Mouse (Mus musculus) stomach, embryonic 15.5 days (tissue): ENCODE data around the gene Gas7. TPM values are rescaled to one million over a fixed set of nuclear protein-coding genes. Genes with fewer than 3 reads are reported as not detected.

Experiments
- ATAC-seq: fragments of 200-750 bp; cut with Nextera tagmentation; 2 replicates; pipeline ENCODE4 v1.8.0; 2017; ENCODE audit warnings: low read depth, moderate number of reproducible peaks, moderate TSS enrichment; ENCODE audit not compliant: insufficient read depth, low FRiP score
- H3K27ac ChIP-seq: fragments of 300-500 bp; sonication (generic); 2 replicates; pipeline ENCODE4 v1.5.1; 2015; ENCODE audit warnings: mild to moderate bottlenecking, inconsistent platforms
- H3K27me3 ChIP-seq: fragments of 300-500 bp; sonication (generic); replicated peaks from 2 replicates; pipeline ENCODE4 v1.6.1; 2015; ENCODE audit warnings: inconsistent platforms
- H3K36me3 ChIP-seq: fragments of 300-500 bp; sonication (generic); 2 replicates; pipeline ENCODE4 v1.6.1; 2015; ENCODE audit warnings: inconsistent platforms
- H3K4me1 ChIP-seq: fragments of 300-500 bp; sonication (generic); 2 replicates; pipeline ENCODE4 v1.6.1; 2015; ENCODE audit warnings: inconsistent platforms
- H3K4me2 ChIP-seq: fragments of 300-500 bp; sonication (generic); 2 replicates; pipeline ENCODE4 v1.6.1; 2015; ENCODE audit warnings: mild to moderate bottlenecking, inconsistent platforms
- H3K4me3 ChIP-seq: fragments of 300-500 bp; sonication (generic); replicated peaks from 2 replicates; pipeline ENCODE4 v1.5.1; 2015; ENCODE audit warnings: inconsistent platforms
- H3K9ac ChIP-seq: fragments of 300-500 bp; sonication (generic); 2 replicates; pipeline ENCODE4 v1.6.1; 2015; ENCODE audit warnings: inconsistent platforms
- H3K9me3 ChIP-seq: fragments of 300-500 bp; sonication (generic); 2 replicates; pipeline ENCODE4 v1.6.1; 2016; ENCODE audit warnings: inconsistent platforms
- WGBS: fragments of 180-500 bp; shearing (Covaris S2); methylation state at CpG from one replicate; pipeline ENCODE4 v1.1.7; 2015; 5-methylcytosine and 5-hydroxymethylcytosine counted together
- polyA plus RNA-seq: library from polyadenylated mRNA; unstranded; fragments of >200 nt; fragmentation: Nextera tagmentation; extraction: Ambion mirVana; gene quantifications from 2 replicates; pipeline ENCODE4 v1.2.1, GENCODE M21; 2015

Gas7 gene
- polyA plus RNA-seq, 1 experiment from 2014 or later, result 15.5 TPM

- H3K9me3 ChIP-seq, result no peaks in the 10 kb centered on the region
- 90% methylated on average over 2 of the region's 2 CpGs for WGBS
- no peak overlapping the region for H3K4me2 ChIP-seq
- no peak overlapping the region for H3K4me3 ChIP-seq
- no peaks in the 10 kb centered on the region for H3K27me3 ChIP-seq
- H3K36me3 ChIP-seq, result no peaks in the 10 kb centered on the region
- H3K9ac ChIP-seq, result no peak overlapping the region
- H3K27ac ChIP-seq, result no peak overlapping the region
- no peak for ATAC-seq
- H3K4me1 ChIP-seq, result peaks cover 33% of the 10 kb centered on the region
These were observed 67.4 kb downstream of the Gas7 start for GRCm38 (mm10) chr11:67522671-67523070.

- no peaks in the 10 kb centered on the region for H3K27me3 ChIP-seq
- no peak overlapping the region for H3K4me3 ChIP-seq
- H3K9ac ChIP-seq, result no peak overlapping the region
- H3K4me2 ChIP-seq, result no peak overlapping the region
- peak overlapping the region; percentile 75 for H3K27ac ChIP-seq
- WGBS, result 10% methylated on average over 3 of the region's 3 CpGs
- H3K36me3 ChIP-seq, result no peaks in the 10 kb centered on the region
- peaks cover 33% of the 10 kb centered on the region for H3K4me1 ChIP-seq
- no peaks in the 10 kb centered on the region for H3K9me3 ChIP-seq
- ATAC-seq, result peak; percentile 39; the same call in 1 of the 2 replicates
These were observed 68.6 kb downstream of the Gas7 start for GRCm38 (mm10) chr11:67523806-67524205.

- Histone ChIP-seq H3K36me3 (no peaks in the 10 kb centered on the region), H3K9me3 (no peaks in the 10 kb centered on the region), H3K4me2 (no peak overlapping the region), H3K27me3 (no peaks in the 10 kb centered on the region), H3K4me1 (peaks cover 33% of the 10 kb centered on the region), H3K9ac (no peak overlapping the region), H3K27ac (peak overlapping the region; percentile 75), H3K4me3 (no peak overlapping the region)
- WGBS, result 24% methylated on average over 2 of the region's 2 CpGs
- ATAC-seq, result no peak
These were observed 69.5 kb downstream of the Gas7 start for GRCm38 (mm10) chr11:67524731-67525130.

GRCm38 (mm10) chr11:67525841-67526240, 70.6 kb downstream of the Gas7 start:
- no peak for ATAC-seq
- H3K4me2 ChIP-seq, result no peak overlapping the region
- WGBS, result 41% methylated on average over 3 of the region's 3 CpGs
- no peak overlapping the region for H3K4me3 ChIP-seq
- no peaks in the 10 kb centered on the region for H3K36me3 ChIP-seq
- H3K27ac ChIP-seq, result peak overlapping the region; percentile 78; the same call in 1 of the 2 replicates
- H3K9me3 ChIP-seq, result no peaks in the 10 kb centered on the region
- H3K9ac ChIP-seq, result no peak overlapping the region
- H3K27me3 ChIP-seq, result no peaks in the 10 kb centered on the region
- peaks cover 33% of the 10 kb centered on the region for H3K4me1 ChIP-seq

GRCm38 (mm10) chr11:67526621-67527545, 71.6 kb downstream of the Gas7 start:
- no peaks in the 10 kb centered on the region for H3K36me3 ChIP-seq
- H3K27me3 ChIP-seq, result no peaks in the 10 kb centered on the region
- peaks cover 33% of the 10 kb centered on the region for H3K4me1 ChIP-seq
- no peak overlapping the region for H3K9ac ChIP-seq
- peak overlapping the region; percentile 78 for H3K27ac ChIP-seq
- no peak overlapping the region for H3K4me2 ChIP-seq
- 57% methylated on average over 12 of the region's 12 CpGs for WGBS
- peak; percentile 87 for ATAC-seq
- H3K4me3 ChIP-seq, result no peak overlapping the region
- no peaks in the 10 kb centered on the region for H3K9me3 ChIP-seq

GRCm38 (mm10) chr11:67531286-67531685, 76.0 kb downstream of the Gas7 start:
- Histone ChIP-seq H3K27ac (no peak overlapping the region), H3K9ac (no peak overlapping the region), H3K9me3 (no peaks in the 10 kb centered on the region), H3K36me3 (no peaks in the 10 kb centered on the region), H3K4me1 (peaks cover 21% of the 10 kb centered on the region), H3K4me2 (no peak overlapping the region), H3K4me3 (no peak overlapping the region), H3K27me3 (no peaks in the 10 kb centered on the region)
- 54% methylated on average over 2 of the region's 2 CpGs for WGBS
- ATAC-seq, result no peak

GRCm38 (mm10) chr11:67531926-67532565, 76.8 kb downstream of the Gas7 start:
- 66% methylated on average over 6 of the region's 6 CpGs for WGBS
- no peaks in the 10 kb centered on the region for H3K9me3 ChIP-seq
- H3K27me3 ChIP-seq, result no peaks in the 10 kb centered on the region
- 0 out of 2 replicates have a peak, but pooled peaks have one; percentile 32 for ATAC-seq
- peaks cover 13% of the 10 kb centered on the region; the same call in 1 of the 2 replicates for H3K4me1 ChIP-seq
- H3K4me3 ChIP-seq, result no peak overlapping the region
- H3K9ac ChIP-seq, result no peak overlapping the region
- no peaks in the 10 kb centered on the region for H3K36me3 ChIP-seq
- H3K4me2 ChIP-seq, result no peak overlapping the region
- no peak overlapping the region for H3K27ac ChIP-seq

- H3K4me2 ChIP-seq, result no peak overlapping the region
- 67% methylated on average over 10 of the region's 10 CpGs for WGBS
- H3K27ac ChIP-seq, result no peak overlapping the region; the same call in 1 of the 2 replicates
- no peak overlapping the region for H3K4me3 ChIP-seq
- no peaks in the 10 kb centered on the region for H3K27me3 ChIP-seq
- H3K9me3 ChIP-seq, result no peaks in the 10 kb centered on the region
- no peak overlapping the region for H3K9ac ChIP-seq
- 0 out of 2 replicates have a peak, but pooled peaks cover 8% of the 10 kb centered on the region for H3K4me1 ChIP-seq
- ATAC-seq, result no peak
- no peaks in the 10 kb centered on the region for H3K36me3 ChIP-seq
These were observed 77.5 kb downstream of the Gas7 start for GRCm38 (mm10) chr11:67532728-67533127.

GRCm38 (mm10) chr11:67533151-67533550, 77.9 kb downstream of the Gas7 start:
- Histone ChIP-seq H3K27me3 (no peaks in the 10 kb centered on the region), H3K27ac (no peak overlapping the region; the same call in 1 of the 2 replicates), H3K4me1 (peaks cover 9% of the 10 kb centered on the region; the same call in 1 of the 2 replicates), H3K36me3 (no peaks in the 10 kb centered on the region), H3K4me2 (no peak overlapping the region), H3K4me3 (no peak overlapping the region), H3K9me3 (no peaks in the 10 kb centered on the region), H3K9ac (no peak overlapping the region)
- WGBS, result 80% methylated on average over 6 of the region's 6 CpGs
- no peak for ATAC-seq

- Histone ChIP-seq H3K9me3 (no peaks in the 10 kb centered on the region), H3K4me1 (peaks cover 13% of the 10 kb centered on the region; the same call in 1 of the 2 replicates), H3K4me3 (no peak overlapping the region), H3K27ac (no peak overlapping the region), H3K9ac (no peak overlapping the region), H3K36me3 (no peaks in the 10 kb centered on the region), H3K4me2 (no peak overlapping the region), H3K27me3 (no peaks in the 10 kb centered on the region)
- WGBS, result 76% methylated on average over 1 of the region's 1 CpGs
- ATAC-seq, result no peak
These were observed 80.5 kb downstream of the Gas7 start for GRCm38 (mm10) chr11:67535703-67536102.

GRCm38 (mm10) chr11:67536413-67536812, 81.2 kb downstream of the Gas7 start:
- WGBS, result 71% methylated on average over 1 of the region's 1 CpGs
- Histone ChIP-seq H3K9me3 (no peaks in the 10 kb centered on the region), H3K36me3 (no peaks in the 10 kb centered on the region), H3K9ac (no peak overlapping the region), H3K4me1 (peaks cover 13% of the 10 kb centered on the region; the same call in 1 of the 2 replicates), H3K27ac (no peak overlapping the region), H3K4me2 (no peak overlapping the region), H3K27me3 (no peaks in the 10 kb centered on the region), H3K4me3 (no peak overlapping the region)
- no peak for ATAC-seq

GRCm38 (mm10) chr11:67537353-67537752, 82.1 kb downstream of the Gas7 start:
- Histone ChIP-seq H3K27me3 (no peaks in the 10 kb centered on the region), H3K36me3 (no peaks in the 10 kb centered on the region), H3K4me2 (no peak overlapping the region), H3K9ac (no peak overlapping the region), H3K27ac (no peak overlapping the region), H3K4me1 (peaks cover 9% of the 10 kb centered on the region; the same call in 1 of the 2 replicates), H3K4me3 (no peak overlapping the region), H3K9me3 (no peaks in the 10 kb centered on the region)
- no peak for ATAC-seq
- WGBS, result 74% methylated on average over 4 of the region's 4 CpGs
